Mouse (Mus musculus) urinary bladder, adult 18-20 months (tissue): ENCODE data around the gene Rbm33.

Experiments
- DNase-seq, 2 experiments: peaks; one replicate each; pipeline ENCODE4 v3.0.0; 2022; ENCODE audit warnings: low spot score in 2 of 2, mixed read lengths in 2 of 2

Gene Rbm33

GRCm38 (mm10) chr5:28462741-28463590 is 146.0 kb downstream of the Rbm33 start:
- no peak for DNase-seq

- no peak for DNase-seq
Observed at GRCm38 (mm10) chr5:28463656-28464055, 146.7 kb downstream of the Rbm33 start.

GRCm38 (mm10) chr5:28464361-28465098 is 147.6 kb downstream of the Rbm33 start:
- no peak for DNase-seq

GRCm38 (mm10) chr5:28465099-28465406 is 148.1 kb downstream of the Rbm33 start:
- no peak for DNase-seq

- no peak for DNase-seq
Observed at GRCm38 (mm10) chr5:28465526-28465925, 148.6 kb downstream of the Rbm33 start.

- no peak for DNase-seq
Observed at GRCm38 (mm10) chr5:28466351-28466750, 149.4 kb downstream of the Rbm33 start.

GRCm38 (mm10) chr5:28466760-28467306 is 149.9 kb downstream of the Rbm33 start, which contains the start of gene Shh:
Gene Shh, minus strand, starts transcription at chr5:28467256.
- DNase-seq = no peak
